Mouse (Mus musculus) CH12.LX (cell line): ENCODE results near the gene Tpst2. TPM values are rescaled to one million over a fixed set of nuclear protein-coding genes. Genes with fewer than 3 reads are reported as not detected.

ENCODE experiments used
- DNase-seq: peaks from one replicate; pipeline ENCODE4 v3.0.0-alpha.2; 2013; ENCODE audit errors: extremely low read depth
- H3K27ac ChIP-seq: 2 replicates; pipeline ENCODE4 v1.5.1; 2012; ENCODE audit warnings: low read depth, mild to moderate bottlenecking, control low read depth, moderate library complexity; ENCODE audit not compliant: insufficient read depth
- H3K27me3 ChIP-seq: replicated peaks from 2 replicates; pipeline ENCODE3; 2012; ENCODE audit warnings: inconsistent platforms
- H3K36me3 ChIP-seq, 2 experiments: replicated peaks in 1 of 2; 2 replicates each; pipeline versions ENCODE3 to v1.6.1; 2012; ENCODE audit warnings: inconsistent platforms in 1 of 2, low read length in 1 of 2, mild to moderate bottlenecking in 1 of 2, mixed read lengths in 1 of 2, moderate library complexity in 1 of 2; ENCODE audit not compliant: control insufficient read depth in 1 of 2, insufficient read depth in 1 of 2
- H3K4me1 ChIP-seq, 2 experiments: 2 replicates each; pipeline ENCODE4 v1.6.1; 2012; ENCODE audit warnings: inconsistent platforms in 1 of 2, moderate library complexity in 1 of 2; ENCODE audit not compliant: insufficient read depth in 2 of 2, control insufficient read depth in 1 of 2
- H3K4me2 ChIP-seq: 2 replicates; pipeline ENCODE4 v1.6.1; 2012; ENCODE audit warnings: low read depth, mild to moderate bottlenecking, control low read depth; ENCODE audit not compliant: poor library complexity, insufficient read depth, severe bottlenecking
- H3K4me3 ChIP-seq, 3 experiments: fragments of 150-350 bp in 1 of 3; sonication (generic) in 1 of 3; replicated peaks in 1 of 3; 2 replicates each; pipeline versions ENCODE3 to v1.5.1; 2011 to 2012; ENCODE audit warnings: low read depth in 2 of 3, low read length in 2 of 3, mild to moderate bottlenecking in 2 of 3, moderate library complexity in 2 of 3, control low read depth in 1 of 3, improper control_type of control experiment in 1 of 3, inconsistent platforms in 1 of 3, mixed read lengths in 1 of 3; ENCODE audit not compliant: poor library complexity in 1 of 3
- H3K79me2 ChIP-seq: replicated peaks from 2 replicates; pipeline ENCODE4 v1.6.1; 2012; ENCODE audit warnings: mild to moderate bottlenecking, moderate library complexity; ENCODE audit not compliant: control insufficient read depth, poor library complexity, insufficient read depth, severe bottlenecking; ENCODE audit errors: extremely low read depth
- H3K9ac ChIP-seq: 2 replicates; pipeline ENCODE4 v1.6.1; 2012; ENCODE audit warnings: low read depth, mild to moderate bottlenecking, control low read depth, moderate library complexity; ENCODE audit not compliant: insufficient read depth
- H3K9me3 ChIP-seq: replicated peaks from 2 replicates; pipeline ENCODE3; 2012; ENCODE audit warnings: low read length, inconsistent platforms, mixed read lengths
- SIN3A ChIP-seq: IDR thresholded peaks from 2 replicates; pipeline ENCODE4 v1.6.1; 2012; ENCODE audit warnings: low read length, improper control_type of control experiment, inconsistent platforms
- dilution Hi-C: fragments of 300-500 bp; cut with MboI; formaldehyde crosslinking; loops from 2 replicates; pipeline ENCODE4 v1.14.3; 2020; ENCODE audit warnings: low sequenced_read_pairs; ENCODE audit not compliant: extremely low pct_unique_long_range_greater_than_20kb, extremely low pct_ligation_motif_present
- in situ Hi-C: fragments of 300-500 bp; cut with MboI; formaldehyde crosslinking; loops from 3 replicates; pipeline ENCODE4 v1.14.3; 2019; ENCODE audit warnings: low sequenced_read_pairs, low pct_ligation_motif_present, low pct_unique_long_range_greater_than_20kb, mixed read lengths
- polyA plus RNA-seq: library from polyadenylated mRNA; unstranded; fragments of >175 nt; gene quantifications from 2 replicates; pipeline ENCODE4 v1.2.1, GENCODE M21; 2012; ENCODE audit warnings: low read depth; ENCODE audit not compliant: insufficient read length
- total RNA-seq, 2 experiments: library from RNA; depleted of rRNA; stranded (reverse); fragments of 300-350 nt in 1 of 2; fragments of >200 nt in 1 of 2; gene quantifications; 2 replicates each; pipeline ENCODE4 v1.2.3; 2012 to 2014

Gene Tpst2
- total and polyA plus RNA-seq, 3 experiments, result 12.6 to 20.7 (median 15.6) TPM

DNA sequence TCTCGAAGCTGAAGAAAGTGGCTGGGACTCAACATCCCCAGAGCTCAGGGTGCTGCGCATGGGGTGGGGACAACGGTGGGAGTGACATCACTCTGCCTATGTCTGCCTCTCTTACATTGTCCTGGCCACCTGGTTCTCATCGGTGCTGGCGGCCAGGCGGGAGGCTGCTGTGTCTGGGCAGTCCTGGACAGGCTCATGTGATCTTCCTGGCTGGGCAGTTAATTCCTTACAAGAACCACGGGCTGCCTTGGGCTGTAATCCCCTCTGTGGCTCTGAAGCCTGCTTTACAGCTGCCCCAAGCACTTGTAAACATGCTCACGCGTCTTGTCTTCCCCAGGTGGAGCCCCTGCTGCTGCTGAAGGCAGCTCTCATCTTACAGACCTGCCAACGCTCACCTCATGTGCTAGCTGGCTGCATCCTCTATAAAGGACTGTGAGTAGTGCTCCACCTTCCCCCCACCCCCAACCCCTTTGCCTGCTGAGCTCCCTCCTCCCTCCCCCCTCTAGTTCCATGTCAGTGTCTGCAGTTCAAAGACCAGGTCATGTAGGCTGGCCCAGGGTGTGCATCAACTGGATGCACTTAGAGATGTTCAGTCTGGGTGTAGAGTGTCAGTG is 87.8 kb downstream of the Tpst2 start:
- Histone ChIP-seq H3K4me3 (no peak overlapping the region), H3K27ac (no peak overlapping the region), H3K9me3 (peaks cover 3% of the 10 kb centered on the region), H3K79me2 (no peaks in the 10 kb centered on the region), H3K36me3 (peaks cover 53 to 72% of the 10 kb centered on the region in 2 experiments), H3K9ac (no peak overlapping the region), H3K4me1 (no peaks in the 10 kb centered on the region), H3K27me3 (no peaks in the 10 kb centered on the region), H3K4me2 (no peak overlapping the region)
- dilution Hi-C loops (no loop called here), in situ Hi-C loops (no loop called here)
- DNase-seq, result no peak
- no peak for TF ChIP-seq SIN3A

Other genes with a start within 250 kb of the Tpst2 start
- 0.25 TPM in 1 of 2 replicates, not detected in the other for gene Cryba4, start 24.2 kb upstream of the Tpst2 start, total RNA-seq (2012; rRNA removed)
- gene Cryba4, start 24.2 kb upstream of the Tpst2 start, total RNA-seq (2014; rRNA removed), result not detected in 2 replicates
- gene Cryba4, start 24.2 kb upstream of the Tpst2 start, polyA plus RNA-seq, result not detected in 2 replicates
- gene Crybb1, start 20.9 kb upstream of the Tpst2 start, total RNA-seq (2012; rRNA removed), result not detected in 2 replicates
- not detected in 2 replicates for gene Crybb1, start 20.9 kb upstream of the Tpst2 start, total RNA-seq (2014; rRNA removed)
- not detected in 2 replicates for gene Crybb1, start 20.9 kb upstream of the Tpst2 start, polyA plus RNA-seq
- gene Tfip11, start 49.7 kb downstream of the Tpst2 start, total RNA-seq (2012; rRNA removed), result 23.8 and 29.0 TPM in 2 replicates
- 6.6 and 8.8 TPM in 2 replicates for gene Tfip11, start 49.7 kb downstream of the Tpst2 start, total RNA-seq (2014; rRNA removed)
- 28.6 and 31.7 TPM in 2 replicates for gene Tfip11, start 49.7 kb downstream of the Tpst2 start, polyA plus RNA-seq
- gene Srrd, start 66.3 kb downstream of the Tpst2 start, total RNA-seq (2012; rRNA removed), result 22.3 and 23.7 TPM in 2 replicates
- gene Srrd, start 66.3 kb downstream of the Tpst2 start, total RNA-seq (2014; rRNA removed), result 31.7 and 32.7 TPM in 2 replicates
- 23.4 and 27.1 TPM in 2 replicates for gene Srrd, start 66.3 kb downstream of the Tpst2 start, polyA plus RNA-seq
- gene Hps4, start 66.4 kb downstream of the Tpst2 start, total RNA-seq (2012; rRNA removed), result 22.5 and 23.0 TPM in 2 replicates
- 9.5 and 10.0 TPM in 2 replicates for gene Hps4, start 66.4 kb downstream of the Tpst2 start, total RNA-seq (2014; rRNA removed)
- gene Hps4, start 66.4 kb downstream of the Tpst2 start, polyA plus RNA-seq, result 13.9 and 18.3 TPM in 2 replicates
- gene Gm6583, start 79.3 kb downstream of the Tpst2 start, total RNA-seq (2012; rRNA removed), result not detected in 2 replicates
- gene Gm6583, start 79.3 kb downstream of the Tpst2 start, total RNA-seq (2014; rRNA removed), result not detected in 2 replicates
- not detected in 2 replicates for gene Gm6583, start 79.3 kb downstream of the Tpst2 start, polyA plus RNA-seq
- gene Asphd2, start 118.2 kb downstream of the Tpst2 start, total RNA-seq (2012; rRNA removed), result not detected in 2 replicates
- gene Asphd2, start 118.2 kb downstream of the Tpst2 start, total RNA-seq (2014; rRNA removed), result not detected in 2 replicates
- gene Asphd2, start 118.2 kb downstream of the Tpst2 start, polyA plus RNA-seq, result not detected in 2 replicates
- gene Gm6588, start 172.7 kb downstream of the Tpst2 start, total RNA-seq (2012; rRNA removed), result not detected in 2 replicates
- gene Gm6588, start 172.7 kb downstream of the Tpst2 start, total RNA-seq (2014; rRNA removed), result not detected in 2 replicates
- not detected in 2 replicates for gene Gm6588, start 172.7 kb downstream of the Tpst2 start, polyA plus RNA-seq